Mouse (Mus musculus) limb, embryonic 14.5 days (tissue): ENCODE measurements around the gene Jpt2. TPM values are rescaled to one million over a fixed set of nuclear protein-coding genes. Genes with fewer than 3 reads are reported as not detected.

ENCODE experiments used
- ATAC-seq: fragments of 200-750 bp; cut with Nextera tagmentation; 2 replicates; pipeline ENCODE4 v1.8.0; 2017; ENCODE audit warnings: low read depth, moderate number of reproducible peaks, moderate TSS enrichment; ENCODE audit not compliant: low FRiP score
- DNase-seq: peaks from one replicate; pipeline ENCODE4 v3.0.0-alpha.2; 2015; ENCODE audit warnings: low spot score
- H3K27ac ChIP-seq: fragments of 300-500 bp; sonication (generic); replicated peaks from 2 replicates; pipeline ENCODE4 v1.5.1; 2014; ENCODE audit warnings: low read depth, mild to moderate bottlenecking, low read length, moderate library complexity, mixed read lengths
- H3K27me3 ChIP-seq: fragments of 300-500 bp; sonication (generic); 2 replicates; pipeline ENCODE4 v1.6.1; 2014; ENCODE audit warnings: low read length, mixed read lengths; ENCODE audit not compliant: control insufficient read depth, insufficient read depth
- H3K36me3 ChIP-seq: fragments of 300-500 bp; sonication (generic); 2 replicates; pipeline ENCODE4 v1.6.1; 2014; ENCODE audit warnings: mild to moderate bottlenecking, low read length, moderate library complexity, mixed read lengths; ENCODE audit not compliant: control insufficient read depth, insufficient read depth
- H3K4me1 ChIP-seq: fragments of 300-500 bp; sonication (generic); 2 replicates; pipeline ENCODE4 v1.6.1; 2014; ENCODE audit warnings: antibody characterized with exemption, low read length, mixed read lengths; ENCODE audit not compliant: control insufficient read depth, insufficient read depth
- H3K4me2 ChIP-seq: fragments of 300-500 bp; sonication (generic); replicated peaks from 2 replicates; pipeline ENCODE4 v1.6.1; 2014; ENCODE audit warnings: low read depth, mild to moderate bottlenecking, low read length, moderate library complexity; ENCODE audit not compliant: severe bottlenecking
- H3K4me3 ChIP-seq: fragments of 300-500 bp; sonication (generic); replicated peaks from 2 replicates; pipeline ENCODE4 v1.5.1; 2014; ENCODE audit warnings: low read length
- H3K9ac ChIP-seq: fragments of 300-500 bp; sonication (generic); 2 replicates; pipeline ENCODE4 v1.6.1; 2014; ENCODE audit warnings: mild to moderate bottlenecking, low read depth, low read length, moderate library complexity; ENCODE audit not compliant: severe bottlenecking
- H3K9me3 ChIP-seq: fragments of 300-500 bp; sonication (generic); 2 replicates; pipeline ENCODE4 v1.6.1; 2016; ENCODE audit warnings: low read length; ENCODE audit not compliant: control insufficient read depth
- POLR2A ChIP-seq: fragments of 200-500 bp; IDR thresholded peaks from 2 replicates; pipeline ENCODE4 v1.8.0; 2012; ENCODE audit warnings: inconsistent platforms, mild to moderate bottlenecking, moderate library complexity, borderline replicate concordance; ENCODE audit not compliant: insufficient read depth, insufficient read length; ENCODE audit errors: extremely low read depth
- WGBS: fragments of 180-500 bp; shearing (Covaris S2); extraction: QIAGEN DNeasy Blood & Tissue Kit; methylation state at CpG from one replicate; pipeline ENCODE4 v1.1.7; 2014; 5-methylcytosine and 5-hydroxymethylcytosine counted together
- polyA plus RNA-seq, 2 experiments: library from polyadenylated mRNA; depleted of rRNA in 1 of 2; stranded (reverse) in 1 of 2; unstranded in 1 of 2; fragments of >200 nt; fragmentation: Nextera tagmentation in 1 of 2; extraction: Ambion mirVana in 1 of 2; gene quantifications; 2 replicates each; pipeline versions ENCODE4 v1.2.1 to v1.2.3; 2012 to 2014

The Jpt2 gene
- polyA plus RNA-seq, 2 experiments: 89.6 to 98.7 TPM

DNA sequence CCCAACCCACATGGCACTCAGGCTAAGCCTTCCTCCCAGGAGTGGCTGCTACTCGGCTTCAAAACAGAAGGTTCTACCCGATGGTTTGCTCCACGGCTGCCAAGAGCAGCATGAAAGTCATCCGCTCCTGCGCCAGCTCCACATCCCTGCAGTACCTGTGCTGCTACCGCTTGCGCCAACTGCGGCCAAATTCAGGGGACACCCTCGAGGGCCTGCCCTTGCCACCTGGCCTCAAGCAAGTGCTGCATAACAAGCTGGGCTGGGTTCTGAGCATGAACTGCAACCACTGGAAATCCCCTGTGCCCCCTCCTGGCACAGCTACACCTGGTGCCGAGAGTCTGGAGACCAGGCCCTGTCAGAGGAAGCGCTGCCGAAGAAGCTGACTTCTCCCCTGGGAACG, 69.2 kb downstream of the Jpt2 start:
- Histone ChIP-seq H3K36me3 (peaks cover 47% of the 10 kb centered on the region), H3K27me3 (no peaks in the 10 kb centered on the region), H3K4me2 (no peak overlapping the region), H3K9ac (no peak overlapping the region), H3K4me1 (peaks cover 23% of the 10 kb centered on the region), H3K4me3 (no peak overlapping the region), H3K9me3 (no peaks in the 10 kb centered on the region), H3K27ac (no peak overlapping the region)
- 77% methylated on average over 13 of the region's 13 CpGs for WGBS
- no peak for TF ChIP-seq POLR2A
- no peak for ATAC-seq
- DNase-seq: no peak

DNA sequence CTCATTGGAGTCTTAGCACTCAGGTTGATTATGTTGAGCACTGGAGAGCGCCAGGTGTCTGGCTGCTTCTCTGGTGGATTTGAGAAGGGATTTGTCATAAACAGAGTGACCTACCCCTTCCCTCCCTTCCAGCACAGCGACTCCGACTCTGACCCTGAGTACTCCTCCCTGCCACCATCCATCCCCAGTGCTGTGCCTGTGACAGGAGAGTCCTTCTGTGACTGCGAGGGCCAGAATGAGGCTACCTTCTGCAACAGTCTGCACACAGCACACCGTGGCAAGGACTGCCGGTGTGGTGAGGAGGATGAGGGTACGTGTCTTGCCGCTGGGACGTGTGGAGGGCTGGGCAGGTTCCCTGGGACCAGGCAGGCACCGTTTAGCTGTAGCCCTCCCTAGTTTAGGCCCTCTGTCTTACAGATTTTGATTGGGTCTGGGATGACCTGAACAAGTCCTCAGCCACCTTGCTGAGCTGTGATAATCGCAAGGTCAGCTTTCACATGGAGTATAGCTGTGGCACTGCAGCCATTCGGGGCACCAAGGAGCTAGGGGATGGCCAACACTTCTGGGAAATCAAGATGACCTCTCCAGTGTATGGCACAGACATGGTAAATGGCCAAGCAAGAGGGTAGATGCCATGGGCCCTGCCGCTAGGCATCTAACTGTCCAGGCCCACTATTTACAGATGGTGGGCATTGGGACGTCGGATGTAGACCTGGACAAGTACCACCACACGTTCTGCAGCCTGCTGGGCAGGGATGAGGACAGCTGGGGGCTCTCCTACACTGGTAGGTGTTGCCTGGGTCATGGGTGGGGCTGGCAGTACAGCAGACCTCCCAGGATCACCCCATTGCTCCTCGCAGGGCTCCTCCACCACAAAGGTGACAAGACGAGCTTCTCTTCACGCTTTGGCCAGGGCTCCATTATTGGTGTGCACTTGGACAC, 70.1 kb downstream of the Jpt2 start:
- H3K27ac ChIP-seq: no peak overlapping the region
- no peak overlapping the region for H3K4me3 ChIP-seq
- H3K36me3 ChIP-seq: peaks cover 47% of the 10 kb centered on the region
- no peaks in the 10 kb centered on the region for H3K27me3 ChIP-seq
- DNase-seq (no peak), ATAC-seq (no peak)
- no peak for TF ChIP-seq POLR2A
- H3K9me3 ChIP-seq: no peaks in the 10 kb centered on the region
- peaks cover 21% of the 10 kb centered on the region for H3K4me1 ChIP-seq
- H3K9ac ChIP-seq: no peak overlapping the region
- no peak overlapping the region for H3K4me2 ChIP-seq
- 90% methylated on average over 19 of the region's 19 CpGs for WGBS

DNA sequence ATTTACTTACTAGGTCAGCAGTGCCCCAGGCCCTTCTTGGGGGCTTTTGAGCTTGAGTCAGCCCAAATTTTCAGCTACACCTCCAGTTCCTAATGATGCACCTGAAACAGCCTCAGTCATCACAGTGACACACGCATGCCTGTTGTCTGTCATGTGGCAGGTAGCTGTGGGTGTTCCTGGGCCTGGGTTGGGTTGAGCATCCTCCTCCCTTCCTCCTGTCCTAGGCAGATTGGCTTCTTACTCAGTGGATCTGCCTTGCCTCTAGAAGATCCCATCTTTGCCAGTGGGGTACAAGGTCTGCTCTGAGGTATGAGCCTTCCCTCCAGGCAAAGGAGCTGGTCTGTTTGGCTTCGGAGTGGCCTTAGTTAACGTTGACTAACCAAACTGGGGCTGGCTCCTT, 71.6 kb downstream of the Jpt2 start:
- no peak for TF ChIP-seq POLR2A
- no peak overlapping the region for H3K27ac ChIP-seq
- no peak overlapping the region for H3K4me2 ChIP-seq
- H3K27me3 ChIP-seq: no peaks in the 10 kb centered on the region
- WGBS: 83% methylated on average over 3 of the region's 3 CpGs
- no peak overlapping the region for H3K4me3 ChIP-seq
- no peak for ATAC-seq
- peaks cover 47% of the 10 kb centered on the region for H3K36me3 ChIP-seq
- no peak for DNase-seq
- peaks cover 18% of the 10 kb centered on the region for H3K4me1 ChIP-seq
- no peaks in the 10 kb centered on the region for H3K9me3 ChIP-seq
- no peak overlapping the region for H3K9ac ChIP-seq

Other genes with a start within 250 kb of the Jpt2 start
- gene Rnf151, start 242.6 kb downstream of the Jpt2 start, polyA plus RNA-seq (2012; rRNA removed): 0.85 and 0.98 TPM in 2 replicates
- gene Rnf151, start 242.6 kb downstream of the Jpt2 start, polyA plus RNA-seq (2014; fragmentation: Nextera tagmentation; extraction: Ambion mirVana): 0.19 and 0.40 TPM in 2 replicates
- gene Rps2, start 242.6 kb downstream of the Jpt2 start, polyA plus RNA-seq (2012; rRNA removed): 2,709 and 3,185 TPM in 2 replicates
- 1,651 and 1,722 TPM in 2 replicates for gene Rps2, start 242.6 kb downstream of the Jpt2 start, polyA plus RNA-seq (2014; fragmentation: Nextera tagmentation; extraction: Ambion mirVana)
- gene Ndufb10, start 236.2 kb downstream of the Jpt2 start, polyA plus RNA-seq (2012; rRNA removed): 178 and 192 TPM in 2 replicates
- 235 and 237 TPM in 2 replicates for gene Ndufb10, start 236.2 kb downstream of the Jpt2 start, polyA plus RNA-seq (2014; fragmentation: Nextera tagmentation; extraction: Ambion mirVana)
- gene Rpl3l, start 232.9 kb downstream of the Jpt2 start, polyA plus RNA-seq (2012; rRNA removed): not detected in 2 replicates
- 0.19 TPM in 1 of 2 replicates, not detected in the other for gene Rpl3l, start 232.9 kb downstream of the Jpt2 start, polyA plus RNA-seq (2014; fragmentation: Nextera tagmentation; extraction: Ambion mirVana)
- gene Msrb1, start 224.0 kb downstream of the Jpt2 start, polyA plus RNA-seq (2012; rRNA removed): 36.2 and 44.1 TPM in 2 replicates
- 29.8 and 29.9 TPM in 2 replicates for gene Msrb1, start 224.0 kb downstream of the Jpt2 start, polyA plus RNA-seq (2014; fragmentation: Nextera tagmentation; extraction: Ambion mirVana)
- gene Hs3st6, start 207.7 kb downstream of the Jpt2 start, polyA plus RNA-seq (2012; rRNA removed): 5.3 and 8.7 TPM in 2 replicates
- gene Hs3st6, start 207.7 kb downstream of the Jpt2 start, polyA plus RNA-seq (2014; fragmentation: Nextera tagmentation; extraction: Ambion mirVana): 4.9 and 5.6 TPM in 2 replicates
- not detected in 2 replicates for gene Meiob, start 156.4 kb downstream of the Jpt2 start, polyA plus RNA-seq (2012; rRNA removed)
- not detected in 2 replicates for gene Meiob, start 156.4 kb downstream of the Jpt2 start, polyA plus RNA-seq (2014; fragmentation: Nextera tagmentation; extraction: Ambion mirVana)
- 23.9 and 25.7 TPM in 2 replicates for gene Hagh, start 120.5 kb downstream of the Jpt2 start, polyA plus RNA-seq (2012; rRNA removed)
- 29.4 and 35.4 TPM in 2 replicates for gene Hagh, start 120.5 kb downstream of the Jpt2 start, polyA plus RNA-seq (2014; fragmentation: Nextera tagmentation; extraction: Ambion mirVana)
- 12.8 and 14.8 TPM in 2 replicates for gene Fahd1, start 110.3 kb downstream of the Jpt2 start, polyA plus RNA-seq (2012; rRNA removed)
- gene Fahd1, start 110.3 kb downstream of the Jpt2 start, polyA plus RNA-seq (2014; fragmentation: Nextera tagmentation; extraction: Ambion mirVana): 16.5 and 17.4 TPM in 2 replicates
- gene Igfals, start 94.7 kb downstream of the Jpt2 start, polyA plus RNA-seq (2012; rRNA removed): 0.10 and 0.24 TPM in 2 replicates
- gene Igfals, start 94.7 kb downstream of the Jpt2 start, polyA plus RNA-seq (2014; fragmentation: Nextera tagmentation; extraction: Ambion mirVana): 0.08 and 0.18 TPM in 2 replicates
- 27.4 and 31.2 TPM in 2 replicates for gene Nubp2, start 74.3 kb downstream of the Jpt2 start, polyA plus RNA-seq (2012; rRNA removed)
- gene Nubp2, start 74.3 kb downstream of the Jpt2 start, polyA plus RNA-seq (2014; fragmentation: Nextera tagmentation; extraction: Ambion mirVana): 54.0 and 55.5 TPM in 2 replicates
- 49.6 and 53.4 TPM in 2 replicates for gene Spsb3, start 74.0 kb downstream of the Jpt2 start, polyA plus RNA-seq (2012; rRNA removed)
- gene Spsb3, start 74.0 kb downstream of the Jpt2 start, polyA plus RNA-seq (2014; fragmentation: Nextera tagmentation; extraction: Ambion mirVana): 39.4 and 40.8 TPM in 2 replicates
- 39.1 and 43.9 TPM in 2 replicates for gene Eme2, start 65.6 kb downstream of the Jpt2 start, polyA plus RNA-seq (2012; rRNA removed)
- 28.7 and 28.9 TPM in 2 replicates for gene Eme2, start 65.6 kb downstream of the Jpt2 start, polyA plus RNA-seq (2014; fragmentation: Nextera tagmentation; extraction: Ambion mirVana)
- gene Mrps34, start 65.6 kb downstream of the Jpt2 start, polyA plus RNA-seq (2012; rRNA removed): 101 and 121 TPM in 2 replicates
- gene Mrps34, start 65.6 kb downstream of the Jpt2 start, polyA plus RNA-seq (2014; fragmentation: Nextera tagmentation; extraction: Ambion mirVana): 82.1 and 82.7 TPM in 2 replicates
- 30.3 and 36.5 TPM in 2 replicates for gene Nme3, start 64.2 kb downstream of the Jpt2 start, polyA plus RNA-seq (2012; rRNA removed)
- 47.6 and 48.4 TPM in 2 replicates for gene Nme3, start 64.2 kb downstream of the Jpt2 start, polyA plus RNA-seq (2014; fragmentation: Nextera tagmentation; extraction: Ambion mirVana)
- gene Mapk8ip3, start 23.7 kb downstream of the Jpt2 start, polyA plus RNA-seq (2012; rRNA removed): 186 and 210 TPM in 2 replicates
- gene Mapk8ip3, start 23.7 kb downstream of the Jpt2 start, polyA plus RNA-seq (2014; fragmentation: Nextera tagmentation; extraction: Ambion mirVana): 41.4 and 46.4 TPM in 2 replicates
- gene Cramp1l, start 55.1 kb upstream of the Jpt2 start, polyA plus RNA-seq (2012; rRNA removed): 33.5 and 41.9 TPM in 2 replicates
- 8.1 and 10.0 TPM in 2 replicates for gene Cramp1l, start 55.1 kb upstream of the Jpt2 start, polyA plus RNA-seq (2014; fragmentation: Nextera tagmentation; extraction: Ambion mirVana)
- 18.5 and 20.4 TPM in 2 replicates for gene Ift140, start 55.4 kb upstream of the Jpt2 start, polyA plus RNA-seq (2012; rRNA removed)
- 15.3 and 16.4 TPM in 2 replicates for gene Ift140, start 55.4 kb upstream of the Jpt2 start, polyA plus RNA-seq (2014; fragmentation: Nextera tagmentation; extraction: Ambion mirVana)
- 12.1 and 18.1 TPM in 2 replicates for gene Tmem204, start 122.9 kb upstream of the Jpt2 start, polyA plus RNA-seq (2012; rRNA removed)
- 17.3 and 18.5 TPM in 2 replicates for gene Tmem204, start 122.9 kb upstream of the Jpt2 start, polyA plus RNA-seq (2014; fragmentation: Nextera tagmentation; extraction: Ambion mirVana)
- 41.7 and 51.0 TPM in 2 replicates for gene Telo2, start 155.3 kb upstream of the Jpt2 start, polyA plus RNA-seq (2012; rRNA removed)
- 31.1 and 43.0 TPM in 2 replicates for gene Telo2, start 155.3 kb upstream of the Jpt2 start, polyA plus RNA-seq (2014; fragmentation: Nextera tagmentation; extraction: Ambion mirVana)
- 1.8 and 2.3 TPM in 2 replicates for gene Ptx4, start 160.1 kb upstream of the Jpt2 start, polyA plus RNA-seq (2012; rRNA removed)
- gene Ptx4, start 160.1 kb upstream of the Jpt2 start, polyA plus RNA-seq (2014; fragmentation: Nextera tagmentation; extraction: Ambion mirVana): 2.0 and 2.7 TPM in 2 replicates
- 32.4 and 40.1 TPM in 2 replicates for gene Clcn7, start 172.7 kb upstream of the Jpt2 start, polyA plus RNA-seq (2012; rRNA removed)
- 21.3 and 26.3 TPM in 2 replicates for gene Clcn7, start 172.7 kb upstream of the Jpt2 start, polyA plus RNA-seq (2014; fragmentation: Nextera tagmentation; extraction: Ambion mirVana)
- 0.03 TPM in 1 of 2 replicates, not detected in the other for gene Ccdc154, start 201.8 kb upstream of the Jpt2 start, polyA plus RNA-seq (2012; rRNA removed)
- not detected in 2 replicates for gene Ccdc154, start 201.8 kb upstream of the Jpt2 start, polyA plus RNA-seq (2014; fragmentation: Nextera tagmentation; extraction: Ambion mirVana)
- gene Gm38655, start 214.8 kb upstream of the Jpt2 start, polyA plus RNA-seq (2012; rRNA removed): not detected in 2 replicates
- gene Gm38655, start 214.8 kb upstream of the Jpt2 start, polyA plus RNA-seq (2014; fragmentation: Nextera tagmentation; extraction: Ambion mirVana): not detected in 2 replicates
- 27.1 and 27.3 TPM in 2 replicates for gene BC003965, start 223.9 kb upstream of the Jpt2 start, polyA plus RNA-seq (2012; rRNA removed)
- gene BC003965, start 223.9 kb upstream of the Jpt2 start, polyA plus RNA-seq (2014; fragmentation: Nextera tagmentation; extraction: Ambion mirVana): 28.6 and 28.8 TPM in 2 replicates
- 18.0 and 22.1 TPM in 2 replicates for gene Unkl, start 227.7 kb upstream of the Jpt2 start, polyA plus RNA-seq (2012; rRNA removed)
- 6.1 and 6.3 TPM in 2 replicates for gene Unkl, start 227.7 kb upstream of the Jpt2 start, polyA plus RNA-seq (2014; fragmentation: Nextera tagmentation; extraction: Ambion mirVana)